Mouse (Mus musculus) neural tube, embryonic 12.5 days (tissue): ENCODE measurements around the gene Nab2. TPM values are rescaled to one million over a fixed set of nuclear protein-coding genes. Genes with fewer than 3 reads are reported as not detected.
"Not testable (repeated sequence)": the region's sequence is repeated elsewhere in the genome, so short reads cannot be mapped to it uniquely, and the experiment has no call there.

Source experiments
- ATAC-seq: fragments of 200-750 bp; cut with Nextera tagmentation; 2 replicates; pipeline ENCODE4 v1.8.0; 2017; ENCODE audit warnings: low read depth, mild to moderate bottlenecking, moderate TSS enrichment, moderate library complexity; ENCODE audit not compliant: low FRiP score
- H3K27ac ChIP-seq: fragments of 300-500 bp; sonication (generic); 2 replicates; pipeline ENCODE4 v1.5.1; 2016
- H3K27me3 ChIP-seq: fragments of 300-500 bp; sonication (generic); replicated peaks from 2 replicates; pipeline ENCODE4 v1.6.1; 2016; ENCODE audit warnings: mild to moderate bottlenecking
- H3K36me3 ChIP-seq: fragments of 300-500 bp; sonication (generic); 2 replicates; pipeline ENCODE4 v1.6.1; 2016; ENCODE audit warnings: mild to moderate bottlenecking
- H3K4me1 ChIP-seq: fragments of 300-500 bp; sonication (generic); 2 replicates; pipeline ENCODE4 v1.6.1; 2016
- H3K4me2 ChIP-seq: fragments of 300-500 bp; sonication (generic); replicated peaks from 2 replicates; pipeline ENCODE4 v1.6.1; 2016; ENCODE audit warnings: mild to moderate bottlenecking
- H3K4me3 ChIP-seq: fragments of 300-500 bp; sonication (generic); 2 replicates; pipeline ENCODE4 v1.5.1; 2016
- H3K9ac ChIP-seq: fragments of 300-500 bp; sonication (generic); 2 replicates; pipeline ENCODE4 v1.6.1; 2016; ENCODE audit warnings: mild to moderate bottlenecking
- H3K9me3 ChIP-seq: fragments of 300-500 bp; sonication (generic); 2 replicates; pipeline ENCODE4 v1.6.1; 2016; ENCODE audit warnings: mild to moderate bottlenecking
- WGBS: fragments of 180-500 bp; shearing (Covaris S2); methylation state at CpG from one replicate; pipeline ENCODE4 v1.1.7; 2016; 5-methylcytosine and 5-hydroxymethylcytosine counted together
- polyA plus RNA-seq: library from polyadenylated mRNA; unstranded; fragments of >200 nt; fragmentation: Nextera tagmentation; extraction: Ambion mirVana; gene quantifications from 2 replicates; pipeline ENCODE4 v1.2.1, GENCODE M21; 2016

Nab2 gene
- polyA plus RNA-seq, 1 experiment from 2014 or later, result 6.9 TPM

GRCm38 (mm10) chr10:127659551-127659950 lies 8.8 kb downstream of the Nab2 start:
- H3K27ac ChIP-seq, result no peak overlapping the region
- no peak for ATAC-seq
- H3K4me2 ChIP-seq, result no peak overlapping the region
- H3K9ac ChIP-seq, result no peak overlapping the region
- peaks cover 22% of the 10 kb centered on the region for H3K4me1 ChIP-seq
- H3K36me3 ChIP-seq, result no peaks in the 10 kb centered on the region
- peaks cover 55% of the 10 kb centered on the region for H3K27me3 ChIP-seq
- no peak overlapping the region for H3K4me3 ChIP-seq
- H3K9me3 ChIP-seq, result no peaks in the 10 kb centered on the region
- WGBS, result 62% methylated on average over 1 of the region's 1 CpGs

GRCm38 (mm10) chr10:127658076-127658475 lies 10.3 kb downstream of the Nab2 start:
- peaks cover 40% of the 10 kb centered on the region for H3K27me3 ChIP-seq
- H3K4me3 ChIP-seq, result no peak overlapping the region
- 19% methylated on average over 6 of the region's 6 CpGs for WGBS
- H3K9me3 ChIP-seq, result no peaks in the 10 kb centered on the region
- H3K36me3 ChIP-seq, result no peaks in the 10 kb centered on the region
- no peak overlapping the region for H3K4me2 ChIP-seq
- no peak overlapping the region for H3K9ac ChIP-seq
- no peak overlapping the region for H3K27ac ChIP-seq
- peaks cover 18% of the 10 kb centered on the region for H3K4me1 ChIP-seq
- ATAC-seq, result no peak

- not testable (repeated sequence) for H3K4me2 ChIP-seq, H3K36me3 ChIP-seq, H3K9me3 ChIP-seq, H3K4me3 ChIP-seq, H3K9ac ChIP-seq, ATAC-seq, H3K27ac ChIP-seq
- Histone ChIP-seq H3K4me1 (peaks cover 13% of the 10 kb centered on the region), H3K27me3 (peaks cover 36% of the 10 kb centered on the region)
- 54% methylated on average over 6 of the region's 6 CpGs for WGBS
These were observed 10.8 kb downstream of the Nab2 start for GRCm38 (mm10) chr10:127657617-127658016.

GRCm38 (mm10) chr10:127654970-127655579 lies 13.3 kb downstream of the Nab2 start:
- no peak for ATAC-seq
- 71% methylated on average over 16 of the region's 16 CpGs for WGBS
- Histone ChIP-seq H3K9ac (no peak overlapping the region), H3K4me3 (no peak overlapping the region), H3K36me3 (no peaks in the 10 kb centered on the region), H3K4me2 (no peak overlapping the region), H3K4me1 (no peaks in the 10 kb centered on the region), H3K27ac (no peak overlapping the region), H3K9me3 (no peaks in the 10 kb centered on the region), H3K27me3 (peaks cover 10% of the 10 kb centered on the region)

- Histone ChIP-seq H3K9ac (no peak overlapping the region), H3K4me1 (no peaks in the 10 kb centered on the region), H3K36me3 (no peaks in the 10 kb centered on the region), H3K27ac (no peak overlapping the region), H3K4me2 (no peak overlapping the region), H3K4me3 (no peak overlapping the region), H3K9me3 (no peaks in the 10 kb centered on the region), H3K27me3 (no peaks in the 10 kb centered on the region)
- 58% methylated on average over 21 of the region's 21 CpGs for WGBS
- ATAC-seq, result no peak
These were observed 15.3 kb downstream of the Nab2 start for GRCm38 (mm10) chr10:127652906-127653638.

- H3K27me3 ChIP-seq, result peaks cover 29% of the 10 kb centered on the region
- H3K4me1 ChIP-seq, result peaks cover 16% of the 10 kb centered on the region
- no peak for ATAC-seq
These were observed 22.6 kb downstream of the Nab2 start for GRCm38 (mm10) chr10:127645791-127646190.

GRCm38 (mm10) chr10:127643553-127644238 lies 24.7 kb downstream of the Nab2 start:
- Histone ChIP-seq H3K4me2 (peak overlapping the region; percentile 61), H3K4me3 (peak overlapping the region; percentile 30), H3K27me3 (peaks cover 29% of the 10 kb centered on the region), H3K27ac (no peak overlapping the region), H3K36me3 (no peaks in the 10 kb centered on the region), H3K9ac (peak overlapping the region; percentile 40; the same call in 1 of the 2 replicates), H3K9me3 (no peaks in the 10 kb centered on the region), H3K4me1 (peaks cover 16% of the 10 kb centered on the region)
- ATAC-seq, result 0 out of 2 replicates have a peak, but pooled peaks have one; percentile 14
- WGBS, result 3% methylated on average over 25 of the region's 25 CpGs

More at GRCm38 (mm10) chr10:127645791-127646190, 22.6 kb downstream of the Nab2 start:
- Histone ChIP-seq H3K9ac (no peak overlapping the region), H3K9me3 (no peaks in the 10 kb centered on the region), H3K4me3 (no peak overlapping the region), H3K27ac (no peak overlapping the region), H3K36me3 (no peaks in the 10 kb centered on the region), H3K4me2 (no peak overlapping the region)
- 64% methylated on average over 2 of the region's 2 CpGs for WGBS

GRCm38 (mm10) chr10:127642772-127643552 lies 25.4 kb downstream of the Nab2 start, which contains the start of gene Stat6:
TSS of gene Stat6 (plus strand) at chr10:127642986.
- 7% methylated on average over 37 of the region's 37 CpGs for WGBS
- peaks cover 16% of the 10 kb centered on the region for H3K4me1 ChIP-seq
- peaks cover 29% of the 10 kb centered on the region for H3K27me3 ChIP-seq
- peak within 1 kb of the TSS; percentile 40; the same call in 1 of the 2 replicates for H3K9ac ChIP-seq
- H3K4me2 ChIP-seq, result peak within 1 kb of the TSS; percentile 61
- H3K27ac ChIP-seq, result peak within 1 kb of the TSS; percentile 32; the same call in 1 of the 2 replicates
- H3K36me3 ChIP-seq, result no peaks in the 10 kb centered on the region
- H3K4me3 ChIP-seq, result peak within 1 kb of the TSS; percentile 30
- ATAC-seq, result peak; percentile 22
- no peaks in the 10 kb centered on the region for H3K9me3 ChIP-seq

GRCm38 (mm10) chr10:127641861-127642771 lies 26.3 kb downstream of the Nab2 start:
- WGBS, result 9% methylated on average over 19 of the region's 19 CpGs
- peak overlapping the region; percentile 61 for H3K4me2 ChIP-seq
- peak overlapping the region; percentile 30; the same call in 1 of the 2 replicates for H3K4me3 ChIP-seq
- H3K4me1 ChIP-seq, result peaks cover 16% of the 10 kb centered on the region
- peak; percentile 57; the same call in 1 of the 2 replicates for ATAC-seq
- no peak overlapping the region for H3K9ac ChIP-seq
- H3K27me3 ChIP-seq, result peaks cover 29% of the 10 kb centered on the region
- peak overlapping the region; percentile 32; the same call in 1 of the 2 replicates for H3K27ac ChIP-seq
- no peaks in the 10 kb centered on the region for H3K36me3 ChIP-seq
- no peaks in the 10 kb centered on the region for H3K9me3 ChIP-seq

- no peak overlapping the region for H3K4me2 ChIP-seq
- WGBS, result 76% methylated on average over 5 of the region's 5 CpGs
- H3K4me3 ChIP-seq, result no peak overlapping the region
- H3K27ac ChIP-seq, result no peak overlapping the region
- H3K36me3 ChIP-seq, result no peaks in the 10 kb centered on the region
- no peak overlapping the region for H3K9ac ChIP-seq
- H3K27me3 ChIP-seq, result peaks cover 29% of the 10 kb centered on the region
- H3K4me1 ChIP-seq, result peaks cover 16% of the 10 kb centered on the region
- H3K9me3 ChIP-seq, result no peaks in the 10 kb centered on the region
- no peak for ATAC-seq
These were observed 27.9 kb downstream of the Nab2 start for GRCm38 (mm10) chr10:127640421-127640820.
